Mouse (Mus musculus): ENCODE data around the gene Rbfox3. TPM values are rescaled to one million over a fixed set of nuclear protein-coding genes. Genes with fewer than 3 reads are reported as not detected.

The Rbfox3 gene
- polyA plus RNA-seq, 1 experiment from 2014 or later = 69.3 TPM

GRCm38 (mm10) chr11:118821353-118821752, 90.0 kb downstream of the Rbfox3 start:
- DNase-seq (ENCODE audit: low spot score) = no peak
- H3K9ac ChIP-seq = no peak overlapping the region
- no peak overlapping the region for H3K4me2 ChIP-seq (replicated peaks)
- no peaks in the 10 kb centered on the region for H3K27me3 ChIP-seq (ENCODE audit: control insufficient read depth, insufficient read depth, low read length)
- no peak overlapping the region for H3K4me3 ChIP-seq (replicated peaks; ENCODE audit: low read length)
- ATAC-seq (ENCODE audit: low FRiP score) = no peak
- no peaks in the 10 kb centered on the region for H3K36me3 ChIP-seq (replicated peaks; ENCODE audit: control insufficient read depth, insufficient read depth)
- no peak overlapping the region for H3K27ac ChIP-seq
- peaks cover 18% of the 10 kb centered on the region for H3K4me1 ChIP-seq (replicated peaks; ENCODE audit: control insufficient read depth, insufficient read depth, low read length)
- WGBS = 68% methylated on average over 2 of the region's 2 CpGs
- H3K9me3 ChIP-seq (ENCODE audit: control insufficient read depth, low read length) = no peaks in the 10 kb centered on the region

- Histone ChIP-seq H3K36me3 (replicated peaks; ENCODE audit: control insufficient read depth, insufficient read depth) (no peaks in the 10 kb centered on the region), H3K9ac (no peak overlapping the region), H3K27me3 (ENCODE audit: control insufficient read depth, insufficient read depth, low read length) (no peaks in the 10 kb centered on the region), H3K4me2 (replicated peaks) (no peak overlapping the region), H3K9me3 (ENCODE audit: control insufficient read depth, low read length) (no peaks in the 10 kb centered on the region), H3K4me3 (replicated peaks; ENCODE audit: low read length) (no peak overlapping the region), H3K27ac (no peak overlapping the region), H3K4me1 (replicated peaks; ENCODE audit: control insufficient read depth, insufficient read depth, low read length) (peaks cover 18% of the 10 kb centered on the region)
- WGBS = 95% methylated on average over 8 of the region's 8 CpGs
- no peak for DNase-seq (ENCODE audit: low spot score)
- ATAC-seq (ENCODE audit: low FRiP score) = no peak
These were observed 92.9 kb downstream of the Rbfox3 start for GRCm38 (mm10) chr11:118818528-118818927.

- DNase-seq (ENCODE audit: low spot score) (no peak), ATAC-seq (ENCODE audit: low FRiP score) (no peak)
- no peak overlapping the region for H3K9ac ChIP-seq
- H3K9me3 ChIP-seq (ENCODE audit: control insufficient read depth, low read length) = no peaks in the 10 kb centered on the region
- no peak overlapping the region for H3K4me2 ChIP-seq (replicated peaks)
- H3K4me3 ChIP-seq (replicated peaks; ENCODE audit: low read length) = no peak overlapping the region
- no peaks in the 10 kb centered on the region for H3K27me3 ChIP-seq (ENCODE audit: control insufficient read depth, insufficient read depth, low read length)
- 63% methylated on average over 5 of the region's 5 CpGs for WGBS
- peaks cover 25% of the 10 kb centered on the region for H3K4me1 ChIP-seq (replicated peaks; ENCODE audit: control insufficient read depth, insufficient read depth, low read length)
- H3K27ac ChIP-seq = peak overlapping the region; percentile 78
- H3K36me3 ChIP-seq (replicated peaks; ENCODE audit: control insufficient read depth, insufficient read depth) = no peaks in the 10 kb centered on the region
These were observed 96.3 kb downstream of the Rbfox3 start for GRCm38 (mm10) chr11:118815118-118815517.

GRCm38 (mm10) chr11:118813942-118814341, 97.5 kb downstream of the Rbfox3 start:
- Histone ChIP-seq H3K36me3 (replicated peaks; ENCODE audit: control insufficient read depth, insufficient read depth) (no peaks in the 10 kb centered on the region), H3K4me1 (replicated peaks; ENCODE audit: control insufficient read depth, insufficient read depth, low read length) (peaks cover 25% of the 10 kb centered on the region), H3K27me3 (ENCODE audit: control insufficient read depth, insufficient read depth, low read length) (no peaks in the 10 kb centered on the region), H3K4me3 (replicated peaks; ENCODE audit: low read length) (no peak overlapping the region), H3K27ac (peak overlapping the region; percentile 78), H3K9ac (peak overlapping the region; percentile 40; the same call in 1 of the 2 replicates), H3K9me3 (ENCODE audit: control insufficient read depth, low read length) (no peaks in the 10 kb centered on the region), H3K4me2 (replicated peaks) (no peak overlapping the region)
- WGBS = 48% methylated on average over 11 of the region's 11 CpGs
- DNase-seq (ENCODE audit: low spot score) = no peak
- ATAC-seq (ENCODE audit: low FRiP score) = no peak

GRCm38 (mm10) chr11:118811404-118811803, 100.0 kb downstream of the Rbfox3 start:
- Histone ChIP-seq H3K4me3 (replicated peaks; ENCODE audit: low read length) (no peak overlapping the region), H3K9me3 (ENCODE audit: control insufficient read depth, low read length) (no peaks in the 10 kb centered on the region), H3K4me2 (replicated peaks) (no peak overlapping the region), H3K27me3 (ENCODE audit: control insufficient read depth, insufficient read depth, low read length) (no peaks in the 10 kb centered on the region), H3K36me3 (replicated peaks; ENCODE audit: control insufficient read depth, insufficient read depth) (no peaks in the 10 kb centered on the region), H3K4me1 (replicated peaks; ENCODE audit: control insufficient read depth, insufficient read depth, low read length) (peaks cover 29% of the 10 kb centered on the region), H3K9ac (no peak overlapping the region), H3K27ac (no peak overlapping the region)
- DNase-seq (ENCODE audit: low spot score) (no peak), ATAC-seq (ENCODE audit: low FRiP score) (no peak)
- 91% methylated on average over 7 of the region's 7 CpGs for WGBS

- H3K4me1 ChIP-seq (replicated peaks; ENCODE audit: control insufficient read depth, insufficient read depth, low read length) = peaks cover 7% of the 10 kb centered on the region
- 70% methylated on average over 15 of the region's 15 CpGs for WGBS
These were observed 103.9 kb downstream of the Rbfox3 start for GRCm38 (mm10) chr11:118807511-118807910.

GRCm38 (mm10) chr11:118794856-118795602, 116.4 kb downstream of the Rbfox3 start:
- H3K36me3 ChIP-seq (replicated peaks; ENCODE audit: control insufficient read depth, insufficient read depth) = no peaks in the 10 kb centered on the region
- DNase-seq (ENCODE audit: low spot score) (peak; percentile 77), ATAC-seq (ENCODE audit: low FRiP score) (peak; percentile 49; the same call in 1 of the 2 replicates)
- H3K27me3 ChIP-seq (ENCODE audit: control insufficient read depth, insufficient read depth, low read length) = no peaks in the 10 kb centered on the region
- no peak overlapping the region for H3K4me2 ChIP-seq (replicated peaks)
- peaks cover 50% of the 10 kb centered on the region for H3K4me1 ChIP-seq (replicated peaks; ENCODE audit: control insufficient read depth, insufficient read depth, low read length)
- no peaks in the 10 kb centered on the region for H3K9me3 ChIP-seq (ENCODE audit: control insufficient read depth, low read length)
- WGBS = 47% methylated on average over 8 of the region's 8 CpGs
- H3K9ac ChIP-seq = no peak overlapping the region
- peak overlapping the region; percentile 96 for H3K27ac ChIP-seq
- H3K4me3 ChIP-seq (replicated peaks; ENCODE audit: low read length) = no peak overlapping the region

More at GRCm38 (mm10) chr11:118807511-118807910, 103.9 kb downstream of the Rbfox3 start:
- no peak overlapping the region for H3K4me2 ChIP-seq (replicated peaks)
- DNase-seq (ENCODE audit: low spot score) (no peak), ATAC-seq (ENCODE audit: low FRiP score) (no peak)
- H3K9ac ChIP-seq = no peak overlapping the region
- no peak overlapping the region for H3K4me3 ChIP-seq (replicated peaks; ENCODE audit: low read length)
- H3K27ac ChIP-seq = peak overlapping the region; percentile 56; the same call in 1 of the 2 replicates
- H3K36me3 ChIP-seq (replicated peaks; ENCODE audit: control insufficient read depth, insufficient read depth) = no peaks in the 10 kb centered on the region
- no peaks in the 10 kb centered on the region for H3K27me3 ChIP-seq (ENCODE audit: control insufficient read depth, insufficient read depth, low read length)
- no peaks in the 10 kb centered on the region for H3K9me3 ChIP-seq (ENCODE audit: control insufficient read depth, low read length)

- peak; percentile 74 for DNase-seq (ENCODE audit: low spot score)
- Histone ChIP-seq H3K36me3 (replicated peaks; ENCODE audit: control insufficient read depth, insufficient read depth) (no peaks in the 10 kb centered on the region), H3K9me3 (ENCODE audit: control insufficient read depth, low read length) (no peaks in the 10 kb centered on the region), H3K27ac (peak overlapping the region; percentile 96), H3K4me3 (replicated peaks; ENCODE audit: low read length) (no peak overlapping the region), H3K27me3 (ENCODE audit: control insufficient read depth, insufficient read depth, low read length) (no peaks in the 10 kb centered on the region), H3K9ac (peak overlapping the region; percentile 52), H3K4me1 (replicated peaks; ENCODE audit: control insufficient read depth, insufficient read depth, low read length) (peaks cover 46% of the 10 kb centered on the region), H3K4me2 (replicated peaks) (0 out of 2 replicates have a peak overlapping the region, but pooled peaks have one; percentile 16)
- peak; percentile 64 for ATAC-seq (ENCODE audit: low FRiP score)
- WGBS = 17% methylated on average over 16 of the region's 16 CpGs
These were observed 117.8 kb downstream of the Rbfox3 start for GRCm38 (mm10) chr11:118793639-118794021.

- peak; percentile 54 for DNase-seq (ENCODE audit: low spot score)
These were observed 118.3 kb downstream of the Rbfox3 start for GRCm38 (mm10) chr11:118792916-118793638.

More at GRCm38 (mm10) chr11:118792916-118793638, 118.3 kb downstream of the Rbfox3 start:
- Histone ChIP-seq H3K27me3 (ENCODE audit: control insufficient read depth, insufficient read depth, low read length) (no peaks in the 10 kb centered on the region), H3K27ac (peak overlapping the region; percentile 96), H3K9me3 (ENCODE audit: control insufficient read depth, low read length) (no peaks in the 10 kb centered on the region; the same call in 1 of the 2 replicates), H3K4me2 (replicated peaks) (0 out of 2 replicates have a peak overlapping the region, but pooled peaks have one; percentile 16), H3K36me3 (replicated peaks; ENCODE audit: control insufficient read depth, insufficient read depth) (no peaks in the 10 kb centered on the region), H3K9ac (peak overlapping the region; percentile 52), H3K4me1 (replicated peaks; ENCODE audit: control insufficient read depth, insufficient read depth, low read length) (peaks cover 46% of the 10 kb centered on the region), H3K4me3 (replicated peaks; ENCODE audit: low read length) (no peak overlapping the region)
- 32% methylated on average over 10 of the region's 10 CpGs for WGBS
- peak; percentile 50 for ATAC-seq (ENCODE audit: low FRiP score)

All from hindbrain, embryonic 14.5 days (tissue).